Mouse (Mus musculus) ovary, postnatal 36 days (tissue): Measurements from ENCODE around the gene Kdm6b.

Source experiments
- DNase-seq: peaks from one replicate; pipeline ENCODE4 v3.0.0; 2022; ENCODE audit warnings: low spot score, mixed read lengths

Gene Kdm6b

DNA sequence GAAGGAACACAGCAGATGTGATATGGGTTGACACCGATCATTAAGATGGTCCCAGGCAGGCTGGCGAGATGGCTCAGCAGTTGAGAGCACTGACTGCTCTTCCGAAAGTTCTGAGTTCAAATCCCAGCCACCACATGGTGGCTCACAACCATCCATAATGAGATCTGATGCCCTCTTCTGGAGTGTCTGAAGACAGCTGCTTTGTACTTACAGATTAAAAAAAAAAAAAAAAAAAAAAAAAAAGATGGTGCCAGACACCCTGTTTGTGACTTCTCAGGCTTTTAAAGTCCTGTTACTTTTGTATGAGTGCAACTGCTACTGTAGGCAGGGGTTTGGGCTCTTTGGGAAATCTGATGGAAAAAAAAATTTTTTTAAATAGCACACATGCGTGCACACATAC lies 24.8 kb downstream of the Kdm6b start:
- no peak for DNase-seq

DNA sequence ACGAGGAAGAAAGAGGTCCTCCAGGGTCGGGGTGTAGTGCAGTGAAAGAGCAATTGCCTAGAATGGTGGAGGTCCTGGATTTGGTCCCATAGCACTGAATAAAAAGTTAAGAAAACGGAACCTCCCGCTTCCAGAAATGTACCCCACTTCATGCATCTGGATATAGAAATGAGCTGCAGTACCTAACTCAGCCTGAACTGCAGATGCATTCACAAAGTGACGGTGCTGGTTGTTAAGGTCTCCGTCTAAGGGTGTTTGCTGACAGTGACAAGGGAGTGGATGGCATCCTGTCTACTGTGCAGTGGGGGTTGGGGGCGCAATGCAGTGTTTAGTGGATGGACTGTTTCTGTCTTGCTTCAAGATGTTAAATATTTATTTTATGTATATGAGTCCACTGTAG lies 26.7 kb downstream of the Kdm6b start:
- DNase-seq, result no peak

DNA sequence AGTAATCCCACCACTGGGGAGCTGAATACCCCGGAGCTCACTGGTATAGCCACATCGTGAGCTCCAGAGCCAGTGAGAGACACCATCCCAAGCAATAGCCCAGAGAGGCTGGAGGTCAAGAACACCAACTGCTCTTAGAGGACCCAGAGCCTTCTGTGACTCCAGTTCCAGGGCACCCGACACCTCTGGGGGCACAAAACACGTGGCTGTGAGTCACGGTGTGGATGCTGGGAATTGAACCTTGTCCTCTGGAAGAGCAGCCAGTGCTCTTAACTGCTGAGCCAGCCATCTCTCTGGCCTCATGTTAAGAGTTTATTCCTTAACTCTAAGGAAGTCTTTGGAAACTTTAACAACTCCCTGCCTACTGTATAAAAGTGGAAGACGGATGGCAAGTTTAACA lies 28.5 kb downstream of the Kdm6b start:
- no peak for DNase-seq

DNA sequence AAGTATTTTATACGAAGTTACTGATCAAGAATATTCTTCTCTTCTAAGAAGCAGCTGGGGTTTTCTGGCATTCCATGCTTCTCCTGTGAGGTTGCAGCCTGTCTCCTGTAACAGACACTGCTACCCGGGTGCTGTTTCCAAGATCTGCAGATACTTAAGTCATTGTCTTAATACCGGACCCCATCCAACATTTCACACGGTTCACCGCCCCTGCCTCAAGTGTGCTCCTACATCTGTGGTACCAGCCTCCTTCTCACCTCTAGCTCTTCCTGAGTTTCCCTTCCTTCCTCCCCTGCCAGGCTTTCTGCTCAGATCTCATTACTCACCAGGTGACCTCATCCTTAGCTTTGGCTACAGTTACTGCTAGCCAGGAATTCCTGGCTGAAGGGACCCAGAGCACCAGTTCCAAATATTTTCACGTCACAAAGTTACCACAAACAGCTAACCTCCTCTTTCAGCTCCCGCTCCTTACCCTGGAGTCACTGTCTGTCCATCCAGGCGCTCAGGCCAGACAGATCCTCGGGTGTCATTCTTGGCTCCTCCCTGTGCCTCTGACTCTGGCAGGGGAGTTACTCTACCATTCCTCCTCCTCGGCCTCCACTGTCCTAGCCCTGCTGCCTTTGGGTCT lies 30.9 kb downstream of the Kdm6b start:
- DNase-seq, result no peak

DNA sequence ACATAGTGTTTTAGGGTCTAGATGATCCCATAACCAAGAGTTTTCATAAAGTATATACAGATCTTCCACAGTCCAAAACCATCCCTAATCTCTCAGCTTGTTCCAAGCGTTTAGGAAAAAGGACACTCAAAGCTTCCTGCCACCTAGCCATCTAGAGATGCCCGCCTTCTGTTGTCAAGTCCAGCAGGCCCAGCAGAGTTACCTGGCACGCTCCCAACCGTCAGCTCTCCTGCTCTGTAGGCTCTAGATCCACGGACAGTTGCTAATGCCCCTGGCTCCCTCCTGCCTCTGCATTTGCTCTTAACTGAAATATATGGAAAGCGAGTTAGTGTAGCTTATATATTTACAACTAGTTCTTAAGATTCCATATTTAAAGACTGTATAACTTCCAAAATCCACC lies 32.1 kb downstream of the Kdm6b start:
- no peak for DNase-seq

DNA sequence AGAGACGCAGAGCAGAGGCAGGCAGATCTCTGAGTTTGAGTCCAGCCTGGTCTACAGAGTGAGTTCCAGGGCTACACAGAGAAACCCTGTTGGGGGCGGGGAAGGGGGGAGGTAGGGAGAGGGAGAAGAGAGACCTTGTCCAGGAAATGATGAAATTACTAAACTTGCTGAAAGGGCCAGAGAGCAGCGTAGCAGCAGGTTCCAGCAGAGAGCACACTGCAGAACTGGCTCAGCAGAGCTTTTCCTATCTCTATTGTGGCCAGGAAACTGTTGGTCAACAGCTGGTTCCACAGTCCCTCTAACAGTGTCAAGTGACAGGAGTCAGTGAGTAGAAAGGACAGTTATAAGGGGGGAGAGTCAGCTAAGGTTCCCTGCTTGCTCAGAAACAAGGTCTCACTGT lies 33.9 kb downstream of the Kdm6b start:
- no peak for DNase-seq

DNA sequence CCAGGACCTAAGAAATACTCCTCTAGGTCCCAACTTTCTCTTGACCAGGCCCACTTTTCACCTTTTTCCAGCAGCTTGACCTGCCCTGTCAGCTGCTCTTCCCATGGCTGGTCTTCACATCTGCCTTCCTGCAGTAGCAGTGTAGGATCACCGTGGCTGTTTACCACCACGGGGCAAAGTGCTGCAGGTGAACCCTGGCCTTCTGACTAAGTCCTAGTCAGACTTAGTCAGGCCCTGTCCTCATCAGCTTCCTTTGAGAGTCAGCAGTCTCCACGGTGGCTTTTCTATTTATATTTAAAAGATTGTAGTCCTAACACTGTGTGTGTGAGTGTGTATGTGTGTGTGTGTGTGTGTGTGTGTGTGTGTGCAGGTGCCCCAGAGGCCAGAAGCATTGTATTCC lies 35.7 kb downstream of the Kdm6b start:
- DNase-seq, result no peak

DNA sequence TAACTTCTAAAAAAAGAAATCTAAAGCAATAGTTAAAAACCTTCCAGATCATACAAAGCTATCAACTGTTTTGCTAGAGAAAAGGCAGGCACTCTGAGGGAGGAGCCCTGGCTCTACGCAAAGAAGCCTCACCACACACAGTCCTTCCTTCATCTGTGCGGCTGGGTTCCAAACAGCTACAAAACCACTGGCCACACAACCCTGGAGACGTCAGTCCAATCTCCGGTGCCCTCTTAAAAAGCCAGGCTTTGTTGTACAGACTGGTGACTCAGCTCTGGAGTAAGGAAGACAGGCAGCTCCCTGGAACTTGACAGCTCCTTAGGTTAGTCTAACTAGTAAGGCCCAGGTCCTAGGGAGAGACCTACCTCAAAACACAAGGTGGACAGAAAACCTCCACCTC lies 37.8 kb downstream of the Kdm6b start:
- no peak for DNase-seq

DNA sequence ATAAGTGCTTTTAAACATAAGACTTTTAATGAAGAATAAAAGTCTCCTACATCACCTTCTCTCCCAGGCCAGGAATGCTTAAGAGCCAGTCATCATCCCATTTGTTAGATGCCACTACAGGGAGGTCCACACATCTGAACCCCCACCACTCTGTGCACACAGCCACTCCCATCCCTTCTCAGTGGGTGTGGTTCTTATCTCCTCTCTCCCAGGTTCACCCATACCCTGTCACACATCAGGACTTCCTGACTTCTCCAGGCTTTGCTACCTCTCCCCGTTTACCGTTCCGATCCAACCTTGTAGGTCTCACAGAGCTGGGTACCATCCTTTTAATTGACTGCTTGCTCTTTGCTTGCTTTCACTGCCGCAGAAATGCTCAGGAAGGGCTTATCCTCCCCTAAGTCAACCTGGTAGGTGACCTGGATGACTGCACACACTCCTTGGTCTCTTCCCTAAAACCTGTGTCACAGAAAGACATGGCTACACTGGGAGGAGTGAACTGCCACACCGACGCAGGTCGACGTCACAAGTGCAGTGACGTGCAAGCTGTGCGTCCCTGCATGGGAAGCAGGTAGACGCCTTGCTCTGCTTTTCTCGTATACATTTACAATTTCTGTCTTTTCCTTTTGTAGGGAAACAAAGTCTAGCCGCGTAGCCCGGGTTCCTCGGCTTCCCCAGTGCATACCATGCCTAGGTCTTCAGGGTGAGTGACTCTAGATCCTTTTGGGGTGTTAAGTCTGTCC lies 40.1 kb downstream of the Kdm6b start:
- DNase-seq, result no peak

DNA sequence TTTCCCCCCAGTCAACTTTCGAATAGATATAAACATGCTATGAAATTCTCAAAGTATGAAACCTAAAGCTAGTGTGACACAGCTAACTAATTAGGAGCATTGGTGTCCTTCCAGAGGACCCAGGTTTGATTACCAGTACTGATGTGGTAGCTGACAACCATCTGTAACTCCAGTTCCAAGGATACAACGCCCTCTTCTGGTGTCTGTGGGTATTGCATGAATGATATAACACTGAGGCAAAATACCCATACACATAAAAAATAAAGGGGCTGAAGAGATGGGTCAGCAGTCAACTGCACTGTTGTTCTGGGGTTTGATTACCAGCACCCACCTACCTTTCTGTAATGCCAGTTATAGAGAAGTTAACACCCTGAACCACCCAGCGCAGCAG lies 40.7 kb downstream of the Kdm6b start:
- no peak for DNase-seq

DNA sequence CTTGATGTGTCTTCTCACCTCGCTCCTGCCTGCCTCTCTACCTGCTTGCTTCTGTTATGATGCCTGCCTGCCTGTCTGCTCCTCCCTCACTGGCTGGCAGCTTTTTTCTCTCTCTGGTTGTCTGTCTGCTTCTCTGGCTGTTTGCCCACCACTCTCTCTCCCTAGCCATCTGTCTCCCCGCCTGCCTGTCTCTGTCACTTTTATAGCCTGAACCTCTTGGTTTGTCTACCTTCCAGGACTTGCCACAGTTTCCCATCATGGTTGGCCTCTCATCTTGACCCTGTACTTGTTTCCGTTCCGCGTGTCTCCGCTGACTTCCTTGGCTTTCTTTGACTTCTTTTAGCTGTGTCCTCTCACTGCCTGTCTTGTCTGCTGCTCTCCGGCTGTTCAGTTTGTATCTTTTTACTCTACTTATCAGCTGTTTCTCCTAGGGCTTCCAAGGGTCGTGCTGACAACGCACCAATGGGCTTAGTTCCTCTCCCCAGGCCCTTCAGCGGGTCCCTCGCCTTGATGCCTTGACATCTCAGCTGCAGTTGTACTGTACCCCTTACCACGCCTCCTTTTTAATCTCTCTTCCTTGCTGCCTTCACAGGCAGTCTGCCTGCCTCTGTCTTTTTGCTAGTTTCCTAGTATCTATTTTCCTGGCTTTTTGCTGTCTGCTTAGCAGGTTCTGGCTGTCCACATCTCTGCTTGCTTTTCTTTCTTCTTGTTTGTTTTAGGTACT lies 41.3 kb downstream of the Kdm6b start:
- no peak for DNase-seq

DNA sequence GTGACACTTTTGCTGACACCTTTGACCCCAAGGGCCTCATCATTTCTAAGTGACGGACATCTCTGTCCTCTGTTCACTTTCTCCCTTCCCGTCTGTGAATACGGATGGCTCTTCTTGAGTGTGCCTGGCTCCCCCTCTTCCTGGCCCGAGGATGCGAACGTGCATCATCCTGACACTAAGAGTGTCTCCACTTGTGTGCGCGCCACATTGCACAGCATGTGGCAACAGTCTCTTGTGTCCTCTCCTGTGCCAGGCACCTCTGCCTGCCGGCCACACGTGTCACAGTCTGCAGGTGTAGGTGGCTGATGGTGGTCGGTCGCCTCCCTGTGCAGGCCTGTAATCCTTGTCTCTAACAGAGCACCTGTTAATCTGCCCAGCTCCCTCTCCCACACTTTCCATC lies 41.9 kb downstream of the Kdm6b start:
- no peak for DNase-seq

DNA sequence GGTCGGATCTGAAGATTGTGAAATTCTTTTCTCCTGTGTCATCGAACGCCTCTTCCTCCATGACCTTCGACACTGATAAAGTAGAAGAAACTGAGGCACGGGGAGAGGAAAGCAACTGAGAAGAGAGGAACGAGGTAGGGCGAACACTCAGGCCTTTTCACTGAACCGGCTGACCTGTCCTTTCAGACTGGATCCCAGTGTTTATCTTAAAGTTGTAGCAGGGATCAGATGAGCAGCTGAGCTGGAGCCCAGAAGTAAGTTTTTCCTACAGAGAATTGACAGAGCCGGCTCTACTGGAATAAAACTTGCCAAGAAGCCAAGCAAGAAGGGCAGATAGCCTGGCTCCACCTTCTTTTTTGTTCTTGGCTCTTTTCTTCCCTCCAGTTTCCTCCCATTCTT lies 42.7 kb downstream of the Kdm6b start:
- DNase-seq, result no peak

DNA sequence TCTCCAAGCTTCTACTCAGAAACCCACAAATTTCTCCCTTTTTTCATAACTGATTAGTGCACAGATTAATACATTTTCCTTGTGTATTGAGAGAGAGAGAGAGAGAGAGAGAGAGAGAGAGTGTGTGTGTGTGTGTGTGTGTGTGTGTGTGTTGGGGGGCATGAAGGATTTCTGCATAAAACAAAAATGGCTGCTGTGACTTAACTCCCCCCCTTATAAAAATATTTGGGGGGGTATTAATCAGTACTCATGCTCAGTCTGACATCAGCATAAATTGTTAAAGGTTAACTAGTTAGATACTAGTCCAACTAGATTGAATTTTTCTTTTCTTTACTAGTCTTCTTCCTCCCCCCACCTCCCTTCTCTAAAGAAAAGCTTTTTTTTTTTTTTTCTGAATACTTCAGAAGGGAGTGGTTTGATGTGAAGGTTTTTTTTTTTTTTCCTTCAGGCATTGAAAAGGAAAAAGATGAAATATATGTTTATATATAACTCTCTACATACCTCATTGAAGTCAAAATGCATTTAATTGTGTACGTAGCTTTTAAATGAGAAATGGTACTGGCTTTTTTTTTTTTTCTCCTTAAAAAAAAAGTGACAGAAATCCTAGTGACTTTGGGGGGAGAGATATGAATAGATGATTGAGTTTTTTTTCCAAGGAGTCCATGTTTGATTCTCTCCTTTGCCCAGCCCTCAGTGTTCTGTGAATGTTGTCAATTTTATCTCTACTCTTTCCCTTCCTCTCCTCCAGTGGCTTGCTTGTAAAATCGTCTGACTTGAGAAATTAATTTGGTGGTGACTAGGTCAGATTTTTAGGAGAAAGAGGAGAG lies 43.3 kb downstream of the Kdm6b start:
- no peak for DNase-seq

DNA sequence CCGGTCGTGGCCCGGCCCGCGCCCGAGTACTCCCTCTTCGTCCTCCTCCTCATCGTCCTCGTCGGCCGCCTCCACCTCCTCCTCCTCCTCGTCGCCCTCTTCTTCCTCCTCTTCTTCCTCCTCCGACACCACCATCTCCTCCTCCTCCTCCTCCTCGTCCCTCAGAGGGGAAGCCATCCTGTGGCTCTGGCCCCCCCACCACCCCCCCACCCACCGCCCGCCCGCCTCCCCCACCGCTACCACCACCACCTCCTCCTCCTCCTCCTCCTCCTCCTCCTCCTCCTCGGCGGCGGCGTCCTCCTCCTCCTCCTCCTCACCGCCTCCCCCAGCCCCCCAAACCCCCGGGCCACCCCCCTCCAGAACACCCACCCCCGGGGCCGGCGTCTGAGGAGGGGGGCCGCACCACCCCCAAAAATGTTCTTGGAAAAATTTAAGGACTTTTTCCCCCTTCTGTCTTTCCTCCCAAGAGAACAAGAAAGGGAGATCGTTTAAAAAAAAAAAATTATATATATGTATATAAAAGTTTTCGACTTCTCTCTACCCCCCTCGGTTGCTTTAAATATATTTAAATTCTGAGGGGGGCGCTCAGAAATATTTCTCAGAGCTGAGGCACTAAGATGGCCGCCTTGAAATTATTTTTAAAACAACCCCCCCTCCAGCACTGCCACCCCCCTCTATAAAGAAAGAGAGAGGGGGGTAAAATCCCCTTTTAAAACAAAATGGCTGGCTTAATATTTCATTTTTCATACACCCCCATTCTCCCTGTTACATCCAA lies 44.1 kb downstream of the Kdm6b start, which contains the start of gene Chd3:
TSS of gene Chd3 (minus strand) at position 192 of the 775 bp plus-strand sequence.
- DNase-seq, result no peak

DNA sequence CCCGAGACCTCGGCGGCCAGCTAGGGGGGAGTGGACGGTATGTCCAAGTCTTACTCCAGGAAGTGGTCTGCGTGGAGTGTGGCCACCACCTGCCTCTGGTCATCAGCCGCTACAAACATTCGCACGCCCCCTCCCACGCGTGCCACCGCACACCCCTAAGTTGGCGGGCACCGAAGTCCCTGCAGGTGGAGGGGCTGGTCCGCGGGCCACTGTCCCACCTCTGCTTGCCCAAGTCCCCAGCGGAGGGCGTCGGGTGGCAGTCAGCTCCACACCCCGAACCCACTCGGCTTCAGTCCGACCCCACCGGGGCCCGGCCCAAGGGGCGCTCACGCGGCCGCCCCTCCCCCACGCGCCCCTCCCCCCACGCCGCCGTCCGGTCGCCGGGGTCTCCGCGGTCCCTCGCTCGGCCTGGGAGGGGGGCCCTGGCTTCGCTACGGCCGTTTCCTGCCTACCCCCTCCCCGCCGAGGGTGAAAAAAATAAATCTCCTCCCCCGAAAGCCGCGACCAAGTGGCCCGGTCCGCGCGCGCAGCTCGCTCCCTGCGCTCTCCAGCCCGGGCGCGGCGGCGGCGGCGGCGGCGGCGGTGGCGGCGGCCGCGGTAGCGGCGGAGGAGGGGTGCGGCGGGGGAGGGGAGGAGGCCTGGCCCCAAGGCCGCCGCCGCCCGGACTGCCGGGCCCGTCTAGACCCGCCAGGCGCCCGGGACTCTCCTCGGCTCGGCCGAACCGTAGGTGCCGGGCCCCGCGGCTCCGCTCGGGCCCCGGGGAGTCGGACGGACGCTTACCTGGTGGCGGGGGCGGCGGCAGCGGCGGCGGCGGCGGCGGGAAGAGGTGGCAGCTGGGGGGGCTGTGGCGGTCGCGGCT lies 44.9 kb downstream of the Kdm6b start:
- peak; percentile 65 for DNase-seq

DNA sequence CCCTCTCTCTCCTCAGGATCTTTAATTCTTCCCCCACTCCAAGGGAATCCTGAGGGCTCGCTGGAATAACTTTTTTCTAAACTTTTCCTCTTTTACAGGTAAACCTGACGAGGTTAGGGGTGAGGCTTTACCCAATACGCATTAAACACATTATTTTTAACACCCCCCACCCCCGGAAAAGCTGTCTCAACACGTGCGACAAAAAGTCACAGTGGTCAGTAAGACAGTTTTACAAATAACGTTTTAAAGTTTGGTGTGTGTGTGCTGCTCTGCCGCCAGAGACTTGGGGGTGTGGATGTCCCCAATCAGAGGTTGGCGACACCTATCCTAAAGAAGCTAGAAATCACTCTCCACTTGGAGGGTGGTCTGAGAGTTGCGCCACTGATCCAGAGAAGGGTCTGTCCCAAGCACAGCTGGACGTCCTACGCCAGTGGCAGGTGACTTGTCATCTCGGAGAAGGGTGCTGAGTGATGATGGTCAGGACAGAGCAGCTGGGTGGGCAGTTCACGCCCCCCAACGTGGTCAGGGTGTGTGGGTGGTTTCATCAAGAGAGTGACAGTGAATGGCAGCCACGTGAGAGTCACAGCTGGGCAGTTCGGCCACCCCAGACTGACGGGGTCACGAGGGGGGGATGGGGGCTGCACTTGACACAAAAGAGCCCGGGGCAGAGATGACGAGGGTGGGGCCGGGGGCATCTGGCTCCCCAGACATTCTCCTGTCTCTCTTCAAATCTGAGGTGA lies 45.7 kb downstream of the Kdm6b start:
- DNase-seq, result peak; percentile 28

DNA sequence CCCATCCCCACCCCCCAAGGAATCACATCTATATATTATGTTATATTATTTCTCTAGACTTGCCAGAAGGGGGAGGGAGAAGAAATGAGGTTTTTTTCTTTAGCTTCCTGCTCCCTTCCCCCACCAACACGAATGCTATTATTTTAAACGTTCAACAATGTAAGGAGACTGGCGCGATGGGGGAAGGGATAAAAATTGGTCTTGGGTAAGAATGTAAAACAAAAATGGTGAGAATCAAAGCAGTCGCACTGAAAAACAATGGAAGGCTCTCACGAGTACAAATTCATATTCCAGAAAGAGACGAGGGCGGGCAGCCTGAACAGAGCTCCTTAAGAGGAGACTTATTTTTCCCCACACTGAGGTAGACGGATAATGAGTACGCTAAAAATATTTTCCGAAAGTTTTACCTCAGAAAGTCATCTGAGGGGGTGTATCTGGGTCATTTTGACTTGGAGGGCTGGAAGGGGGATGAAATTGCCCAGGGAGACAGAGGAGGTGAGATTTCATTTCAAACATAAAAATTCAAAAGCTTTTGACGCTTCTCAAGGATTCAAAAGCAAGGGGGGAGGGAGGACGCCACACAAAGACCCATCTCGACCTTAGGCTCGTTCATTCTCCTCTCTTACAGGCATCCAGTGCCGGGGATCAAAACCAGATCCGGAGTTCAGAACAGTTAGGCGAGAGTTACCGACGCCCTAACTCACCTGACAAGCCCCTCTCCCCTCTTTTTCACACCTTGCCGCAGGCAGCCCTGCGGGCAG lies 46.4 kb downstream of the Kdm6b start:
- peak; percentile 29 for DNase-seq
